Mouse (Mus musculus) spleen, adult 12 weeks (tissue): ENCODE results near the gene Pgghg.
"Not testable (repeated sequence)": the region's sequence is repeated elsewhere in the genome, so short reads cannot be mapped to it uniquely, and the experiment has no call there.

Experiments used
- DNase-seq: peaks from one replicate; pipeline ENCODE4 v3.0.0; 2022; ENCODE audit warnings: low spot score

The Pgghg gene

DNA sequence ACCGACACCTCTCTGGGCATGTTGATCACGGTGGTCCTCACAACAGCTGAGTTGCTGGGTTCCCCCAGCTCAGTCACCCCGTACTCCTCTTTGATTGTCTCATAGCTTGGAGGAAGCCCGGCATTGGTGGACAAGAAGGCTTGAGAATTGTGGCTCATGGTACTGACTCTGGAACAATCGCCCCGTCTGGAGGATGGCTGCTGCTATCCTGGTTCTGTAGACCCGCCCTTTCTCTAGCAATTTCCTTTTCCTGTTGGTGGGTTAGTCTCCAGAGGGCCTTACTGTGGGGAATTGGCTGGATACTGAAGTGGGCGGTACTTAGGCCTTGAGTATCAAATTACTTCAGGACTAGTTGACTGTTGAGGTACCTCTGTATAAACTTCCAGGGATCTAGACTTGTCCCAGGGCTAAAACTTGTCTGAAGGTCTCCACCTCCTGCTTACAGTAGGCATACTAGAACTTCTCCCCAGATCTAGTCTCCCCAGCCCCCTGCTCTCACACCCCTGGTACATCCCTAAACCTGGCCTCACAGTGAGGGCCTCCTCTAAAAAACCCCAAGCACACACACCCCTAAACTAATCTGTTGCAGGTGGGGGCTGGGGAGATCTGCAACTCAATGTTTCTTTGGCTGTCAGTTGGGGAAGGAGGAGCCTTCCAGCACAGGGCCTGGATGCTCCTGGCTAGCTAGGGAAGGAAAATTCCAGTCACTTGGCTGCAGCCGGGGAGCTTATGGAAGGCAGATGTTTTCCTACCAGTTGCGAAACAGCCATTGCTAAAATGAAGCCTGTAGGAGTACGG, 14.8 kb downstream of the Pgghg start, which contains the start of the genes Gm45717 and Ifitm2:
Gene Gm45717 (minus strand): TSS at position 180 of the 798 bp plus-strand sequence.
Gene Ifitm2 (minus strand): TSS at position 230 of the 798 bp plus-strand sequence.
- no peak for DNase-seq

DNA sequence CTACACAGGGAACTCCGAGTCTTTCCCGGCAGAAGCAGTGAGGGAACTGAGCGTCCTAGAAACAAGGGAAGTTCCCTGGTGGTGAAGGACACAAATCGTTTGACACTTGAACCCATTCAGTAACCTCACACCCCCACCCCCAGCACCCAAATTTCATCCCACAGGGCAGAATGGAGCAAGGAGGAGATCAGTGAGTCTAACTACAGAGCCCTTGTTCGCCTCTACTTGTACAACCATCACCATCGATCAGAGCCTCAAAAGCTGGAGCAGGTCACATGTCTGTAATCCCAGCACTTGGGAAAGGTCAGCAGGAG, 15.3 kb downstream of the Pgghg start:
- DNase-seq = no peak

DNA sequence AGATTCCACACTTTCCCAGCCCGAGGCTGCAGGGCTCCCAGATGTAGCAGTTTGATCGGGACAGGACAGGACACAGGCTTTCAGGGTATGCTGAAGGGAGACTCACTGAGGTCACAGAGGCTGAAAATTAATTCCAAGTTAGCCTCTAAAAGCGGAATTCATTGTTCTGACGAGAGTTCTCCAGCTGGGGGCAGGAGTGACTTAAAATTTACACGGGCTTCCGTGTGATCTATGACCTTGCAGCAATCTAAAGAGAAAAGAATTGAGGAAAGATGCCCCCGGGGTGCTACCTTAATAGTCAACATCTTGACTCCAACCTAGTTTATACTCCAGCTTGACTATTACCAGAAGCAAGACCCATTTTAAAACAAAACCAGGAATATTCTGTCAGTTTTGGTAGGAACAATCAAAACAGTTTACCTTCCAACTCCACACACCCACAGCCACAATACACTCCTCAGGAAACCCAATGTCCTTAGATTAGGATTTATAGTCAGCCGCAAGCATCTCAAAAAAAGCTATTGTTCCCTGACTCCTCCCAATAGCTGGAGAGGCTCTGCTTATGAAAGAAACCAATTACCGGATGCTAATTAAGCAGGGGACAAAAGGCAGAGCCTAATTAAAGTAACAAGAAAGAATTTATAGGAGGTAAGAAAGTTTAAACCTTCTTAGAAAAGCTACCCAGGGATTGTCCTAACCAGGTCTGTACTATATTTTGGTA, 18.1 kb downstream of the Pgghg start:
- DNase-seq = no peak

- no peak for DNase-seq
Measured at GRCm38 (mm10) chr7:140960026-140960425, 18.8 kb downstream of the Pgghg start.

GRCm38 (mm10) chr7:140961416-140961815, 20.2 kb downstream of the Pgghg start:
- no peak for DNase-seq

GRCm38 (mm10) chr7:140962733-140963132, 21.5 kb downstream of the Pgghg start:
- DNase-seq = no peak

DNA sequence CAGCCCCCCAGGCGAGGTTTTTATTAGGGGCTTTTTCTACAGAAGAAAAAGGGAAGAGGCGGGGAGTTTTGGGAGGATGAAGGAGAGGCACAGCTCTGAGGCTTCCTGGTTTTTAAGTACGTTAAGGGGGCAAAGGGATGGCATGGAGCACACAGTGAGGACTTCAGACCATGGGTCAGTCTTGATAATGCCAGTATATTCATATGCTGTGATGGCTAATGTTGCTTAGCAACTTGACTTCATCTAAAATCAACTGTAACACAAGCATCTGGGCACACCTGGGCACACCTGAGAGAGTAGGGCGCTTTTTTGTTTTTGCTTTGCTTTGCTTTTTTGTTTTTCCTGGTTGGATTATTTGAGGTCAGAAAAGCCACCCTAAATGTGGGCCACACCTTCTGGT, 25.7 kb downstream of the Pgghg start, which contains the start of gene Ifitm1:
Gene Ifitm1 (plus strand): TSS at position 301 of the 400 bp plus-strand sequence.
- no peak for DNase-seq

DNA sequence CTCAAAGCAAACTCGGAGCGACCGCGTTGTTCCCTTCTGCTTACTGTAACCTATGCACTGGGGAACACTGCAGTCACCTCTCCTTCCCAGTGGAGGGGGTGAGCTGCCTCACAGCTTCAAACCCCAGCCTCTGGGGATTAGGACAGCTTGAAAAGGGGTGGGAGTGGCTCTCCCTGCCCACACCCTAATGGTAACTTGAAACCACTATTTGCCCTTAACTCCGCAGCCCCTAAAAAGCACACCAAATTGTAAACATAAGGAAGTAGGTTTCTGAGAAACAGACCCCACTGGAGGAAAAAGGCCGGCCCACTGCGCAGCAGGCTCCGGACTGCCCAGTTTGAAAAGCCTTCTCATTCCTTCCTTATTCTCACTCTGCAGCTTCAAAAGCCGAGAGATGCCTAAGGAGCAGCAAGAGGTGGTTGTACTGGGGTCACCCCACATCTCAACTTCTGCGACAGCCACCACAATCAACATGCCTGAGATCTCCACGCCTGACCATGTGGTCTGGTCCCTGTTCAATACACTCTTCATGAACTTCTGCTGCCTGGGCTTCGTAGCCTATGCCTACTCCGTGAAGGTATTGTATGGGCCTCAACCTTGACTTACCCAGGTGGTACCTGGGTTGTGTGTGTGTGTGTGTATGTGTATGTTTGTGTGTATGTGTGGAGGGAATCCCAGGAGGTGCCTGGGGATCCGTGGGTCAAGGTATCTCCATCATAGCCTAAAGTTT, 26.8 kb downstream of the Pgghg start:
- DNase-seq = no peak

- DNase-seq = not testable (repeated sequence)
Measured at GRCm38 (mm10) chr7:140968710-140969109, 27.5 kb downstream of the Pgghg start.

DNA sequence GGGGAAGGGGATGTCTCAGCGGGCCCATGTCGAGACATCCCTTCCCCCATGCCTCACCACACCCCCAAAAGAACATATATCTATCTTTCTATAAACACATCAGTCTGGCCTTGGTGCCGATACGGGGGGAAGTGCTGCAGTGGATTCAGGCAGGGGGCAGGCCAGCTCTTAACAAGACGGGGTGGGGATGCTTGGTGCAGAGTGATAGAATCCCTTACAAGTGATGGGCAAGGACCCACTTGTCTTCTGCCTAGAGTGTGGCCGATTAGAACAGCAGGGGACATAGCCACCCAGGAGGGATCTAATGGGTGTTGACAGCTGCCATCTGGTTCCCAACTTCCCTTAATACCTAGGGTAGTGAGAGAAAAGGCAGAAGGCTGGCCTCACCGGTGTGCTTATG, 29.7 kb downstream of the Pgghg start:
- DNase-seq = no peak

- no peak for DNase-seq
Measured at GRCm38 (mm10) chr7:140971479-140972171, 30.4 kb downstream of the Pgghg start.

- no peak for DNase-seq
Measured at GRCm38 (mm10) chr7:140973396-140974165, 32.4 kb downstream of the Pgghg start.

- no peak for DNase-seq
Measured at GRCm38 (mm10) chr7:140974940-140975339, 33.7 kb downstream of the Pgghg start.

DNA sequence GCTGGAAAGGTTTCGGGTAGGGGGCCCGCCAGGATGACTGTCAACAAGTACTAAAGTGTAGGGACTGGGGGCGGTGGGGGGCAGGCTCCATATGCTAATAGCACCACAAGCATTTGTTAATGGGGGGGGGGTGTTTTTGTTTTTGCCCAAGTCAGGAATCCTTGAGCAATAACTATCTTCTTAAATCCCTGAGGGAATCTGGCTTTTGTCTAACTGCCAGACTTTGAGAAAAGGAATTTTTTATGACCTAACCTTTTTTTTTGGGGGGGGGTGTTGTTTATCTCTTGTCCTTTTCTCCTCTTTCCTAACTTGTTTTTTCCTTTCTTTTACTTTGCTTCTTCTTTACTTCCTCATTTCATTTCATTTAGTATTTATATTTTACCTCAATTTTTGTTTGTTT, 34.3 kb downstream of the Pgghg start:
- DNase-seq = no peak

DNA sequence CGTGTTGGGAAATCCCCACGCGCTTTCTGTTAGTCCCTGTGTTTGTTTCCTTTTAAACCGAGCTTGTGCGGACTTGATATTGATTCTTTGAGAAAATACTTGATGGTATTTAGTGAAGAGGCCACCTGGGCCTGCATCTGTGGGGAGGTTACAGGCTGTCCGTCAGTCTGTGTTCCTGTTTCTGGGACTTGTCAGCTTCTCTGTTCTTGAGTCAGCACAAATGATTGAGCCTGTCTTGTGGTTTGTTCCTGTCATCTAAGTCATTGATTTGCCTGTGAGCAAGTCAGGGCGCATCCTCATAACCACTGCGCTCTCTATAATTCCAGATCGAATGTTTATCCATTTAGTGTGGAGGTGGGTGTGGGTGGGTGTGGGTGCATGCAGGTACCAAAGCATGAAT, 35.5 kb downstream of the Pgghg start:
- DNase-seq = not testable (repeated sequence)

GRCm38 (mm10) chr7:140981704-140982103, 40.5 kb downstream of the Pgghg start:
- DNase-seq = no peak

DNA sequence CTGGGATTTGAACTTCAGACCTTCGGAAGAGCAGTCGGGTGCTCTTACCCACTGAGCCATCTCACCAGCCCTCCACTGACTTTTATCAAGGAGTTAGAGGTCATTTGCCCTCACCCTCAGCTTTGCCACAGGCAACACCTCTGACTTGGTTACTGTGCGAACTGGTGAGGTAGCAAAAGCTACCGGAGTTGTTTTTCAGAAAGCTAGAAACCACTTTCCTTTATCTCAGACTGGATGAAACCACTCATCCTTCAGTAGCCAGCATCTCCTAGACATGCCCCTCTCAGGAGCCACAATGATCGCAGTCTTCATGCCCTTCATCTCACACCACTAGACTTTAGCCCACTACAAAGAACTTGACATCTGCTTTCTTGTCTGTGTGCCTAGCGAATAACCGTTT, 41.8 kb downstream of the Pgghg start:
- DNase-seq = no peak

DNA sequence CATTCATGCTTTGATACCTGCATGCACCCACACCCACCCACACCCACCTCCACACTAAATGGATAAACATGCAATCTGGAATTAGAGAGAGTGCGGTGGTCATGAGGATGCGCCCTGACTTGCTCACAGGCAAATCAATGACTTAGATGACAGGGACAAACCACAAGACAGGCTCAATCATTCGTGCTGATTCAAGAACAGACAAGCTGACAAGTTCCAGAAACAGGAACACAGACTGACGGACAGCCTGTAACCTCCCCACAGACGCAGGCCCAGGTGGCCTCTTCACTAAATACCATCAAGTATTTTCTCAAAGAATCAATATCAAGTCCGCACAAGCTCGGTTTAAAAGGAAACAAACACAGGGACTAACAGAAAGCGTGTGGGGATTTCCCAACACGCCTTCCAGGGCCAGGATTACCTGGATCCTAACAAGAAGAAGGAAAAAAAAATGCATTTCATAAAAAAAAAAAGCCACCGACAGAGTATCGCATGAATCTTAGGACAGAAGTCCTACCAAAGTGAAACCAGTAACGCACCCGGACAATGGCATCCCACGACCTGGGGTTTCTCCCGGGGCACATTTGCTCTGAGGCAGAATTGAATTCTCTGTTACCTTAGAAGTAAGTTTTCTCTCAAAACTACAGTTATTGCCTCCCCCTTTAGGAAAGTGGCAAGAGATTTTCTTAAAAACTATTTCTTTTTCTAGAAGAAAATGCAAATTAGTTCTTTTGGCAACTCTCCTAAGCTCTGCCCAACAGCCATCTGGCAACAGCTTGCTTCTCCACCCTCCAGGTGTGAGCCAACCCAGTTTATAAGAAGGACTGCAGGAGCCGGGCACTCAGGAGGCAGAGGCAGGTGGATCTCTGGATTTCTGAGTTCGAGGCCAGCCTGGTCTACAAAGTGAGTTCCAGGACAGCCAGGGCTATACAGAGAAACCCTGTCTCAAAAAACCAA, 46.3 kb downstream of the Pgghg start:
- no peak for DNase-seq

- no peak for DNase-seq
Measured at GRCm38 (mm10) chr7:140989022-140989421, 47.8 kb downstream of the Pgghg start.

DNA sequence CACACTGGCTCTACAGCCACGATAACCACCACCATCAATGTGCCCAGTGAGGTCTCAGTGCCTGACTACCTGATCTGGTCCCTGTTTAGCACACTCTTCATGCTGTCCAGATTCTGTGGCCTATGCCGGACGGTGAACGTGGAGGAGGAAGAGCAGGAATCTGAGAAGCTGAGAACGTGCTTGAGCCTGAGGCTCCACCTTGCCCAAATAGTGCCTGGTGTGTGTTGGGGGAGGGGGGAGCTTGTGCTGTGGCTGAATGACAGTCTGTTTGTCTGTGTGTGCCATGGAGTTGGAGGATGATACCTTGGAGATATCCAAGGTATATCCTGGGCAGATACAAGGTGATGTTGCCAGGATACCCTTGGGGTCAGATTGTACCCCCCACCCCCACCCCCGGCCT, 49.0 kb downstream of the Pgghg start:
- DNase-seq = no peak
